Mouse (Mus musculus) ovary, adult 18-20 months (tissue): Measurements from ENCODE around the gene Scgb1b18.
"Not testable (repeated sequence)": the region's sequence is repeated elsewhere in the genome, so short reads cannot be mapped to it uniquely, and the experiment has no call there.

ENCODE experiments used
- DNase-seq: peaks from one replicate; pipeline ENCODE4 v3.0.0; 2022; ENCODE audit warnings: low spot score, mixed read lengths

Scgb1b18 gene

DNA sequence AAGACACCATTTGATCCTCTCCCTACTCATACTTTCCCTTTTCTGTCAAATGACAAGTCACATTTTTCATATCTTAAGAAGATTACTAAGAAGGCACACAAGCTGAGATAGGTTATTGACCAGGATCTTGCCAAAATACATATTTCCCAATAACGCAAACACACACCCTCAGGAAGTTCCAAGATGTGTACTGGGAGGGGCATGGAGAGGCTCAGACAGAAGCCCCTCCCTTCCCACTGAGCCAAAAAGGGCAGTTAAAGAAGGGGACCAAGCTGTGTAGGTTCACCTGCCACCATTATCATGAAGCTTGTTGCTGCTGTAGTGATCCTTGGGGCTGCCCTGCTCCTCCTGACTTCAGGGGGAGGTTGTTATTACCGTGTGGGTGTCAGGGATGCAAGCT is at the start of gene Scgb1b18:
Gene Scgb1b18, plus strand, starts transcription at position 301 of the 400 bp plus-strand sequence.
- DNase-seq, result not testable (repeated sequence)

DNA sequence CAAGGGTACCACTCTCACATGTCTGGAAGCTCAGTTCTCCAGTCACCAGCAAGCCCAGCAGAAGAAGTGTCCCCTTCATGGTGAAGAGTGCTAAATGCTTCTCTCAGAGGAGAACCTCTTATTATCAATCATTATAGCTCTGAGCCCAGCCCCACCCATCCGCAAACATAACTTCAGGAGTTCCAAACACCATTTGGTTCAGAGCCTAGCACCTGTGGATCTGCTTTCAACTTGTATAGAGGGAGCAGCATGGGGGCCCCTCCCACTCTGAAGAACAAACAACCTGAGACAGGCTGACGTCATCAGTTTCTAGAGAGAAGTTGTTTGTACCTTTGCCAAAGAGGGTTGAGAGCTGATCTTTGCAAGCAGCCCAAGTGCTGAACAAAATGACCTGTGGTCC is 11.6 kb upstream of the Scgb1b18 start, which contains the start of gene Scgb2b18:
Gene Scgb2b18, minus strand, starts transcription at position 101 of the 400 bp plus-strand sequence.
- not testable (repeated sequence) for DNase-seq
